Mouse (Mus musculus) CD4-positive, CD25-positive, alpha-beta regulatory T cell, adult 2 months (primary cell): ENCODE measurements around the gene Gng3.
"Not testable (repeated sequence)": the region's sequence is repeated elsewhere in the genome, so short reads cannot be mapped to it uniquely, and the experiment has no call there.

ENCODE experiments used
- DNase-seq: peaks from one replicate; pipeline ENCODE4 v3.0.0-alpha.2; 2012; ENCODE audit warnings: low read depth, low spot score

The Gng3 gene

GRCm38 (mm10) chr19:8844371-8845129, 5.6 kb upstream of the Gng3 start:
- DNase-seq: peak; percentile 88

DNA sequence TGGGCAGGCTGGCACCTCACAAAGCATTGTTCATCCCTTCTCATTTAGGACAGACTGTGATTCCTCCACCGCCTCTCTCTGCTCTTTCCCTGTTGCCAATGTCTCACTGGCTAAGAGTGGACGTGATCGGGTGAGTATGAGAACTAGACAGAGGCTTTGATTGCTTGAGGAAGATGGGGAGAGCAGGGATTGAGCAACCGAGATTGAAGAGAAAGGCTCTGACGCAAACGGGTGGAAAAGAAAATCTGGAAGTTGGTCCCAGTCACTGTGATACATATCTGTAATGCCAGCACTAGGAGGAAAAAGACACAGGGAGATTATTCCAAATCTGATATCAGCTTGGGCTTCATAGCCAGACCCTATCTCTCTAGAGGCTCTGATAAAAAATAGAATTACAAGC, 4.0 kb upstream of the Gng3 start:
- no peak for DNase-seq

GRCm38 (mm10) chr19:8841012-8841411, 2.0 kb upstream of the Gng3 start:
- no peak for DNase-seq

- peak; percentile 67 for DNase-seq
These were observed 1.2 kb upstream of the Gng3 start for GRCm38 (mm10) chr19:8839908-8840791.

DNA sequence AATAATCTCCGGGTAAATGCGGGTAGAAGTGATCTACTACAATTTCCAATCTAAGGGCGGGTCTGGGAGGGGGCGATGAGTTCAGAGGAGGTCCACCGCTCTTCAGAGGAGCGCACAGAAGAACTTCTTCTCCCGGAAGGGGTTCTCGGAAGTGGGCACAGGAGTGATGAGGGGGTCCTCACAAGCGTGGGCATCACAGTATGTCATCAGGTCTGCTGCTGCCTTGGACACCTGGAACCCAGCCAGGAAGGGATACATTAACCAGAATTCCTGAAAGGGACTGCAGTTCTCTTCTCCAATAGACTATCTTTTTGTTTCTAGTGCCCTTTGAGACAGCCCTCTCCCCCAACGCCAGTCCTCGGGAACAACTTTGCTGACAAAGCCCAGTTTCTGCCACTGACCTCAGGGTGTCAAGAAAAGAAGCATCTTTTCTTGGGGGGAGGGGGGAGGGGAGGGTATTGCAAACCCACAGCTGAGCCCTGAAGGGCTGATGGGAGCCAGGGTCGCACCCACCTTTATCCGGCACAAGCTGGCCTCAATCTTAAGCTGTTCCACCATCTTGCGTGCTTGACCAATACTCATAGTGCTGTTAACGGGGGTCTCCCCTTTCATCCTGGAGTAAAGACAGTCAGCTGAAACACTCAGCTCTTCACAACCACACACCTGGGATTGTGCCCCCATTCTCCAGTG, 808 bp downstream of the Gng3 start:
- peak; percentile 34 for DNase-seq

DNA sequence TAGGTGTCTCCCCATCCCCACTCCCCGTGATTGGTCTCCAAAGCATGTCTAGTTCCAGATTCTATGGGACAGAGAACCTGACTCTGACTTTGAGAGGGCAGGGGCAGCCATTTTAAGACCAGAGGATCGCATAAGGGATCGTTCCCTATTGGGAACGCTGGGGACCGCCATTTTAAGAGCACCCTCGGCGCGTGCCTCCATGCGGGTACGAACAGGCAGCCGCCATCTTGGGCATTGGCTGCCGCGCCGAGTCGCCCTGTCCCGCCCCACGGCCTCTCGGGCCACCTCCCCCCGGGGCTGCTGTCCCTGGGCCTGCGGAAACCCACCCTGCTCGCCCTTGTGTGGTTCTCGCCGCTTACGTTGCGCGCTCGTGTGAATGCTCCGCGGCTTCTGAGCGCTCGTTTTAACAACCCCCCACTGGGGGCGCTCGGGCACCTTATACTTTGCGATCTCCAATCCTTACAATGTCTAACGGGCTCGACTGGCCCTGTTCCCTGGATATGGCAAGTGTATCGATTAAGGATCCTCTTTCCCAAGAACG, 1.7 kb downstream of the Gng3 start, which contains the start of gene Bscl2:
Gene Bscl2, plus strand, starts transcription at position 217 of the 541 bp plus-strand sequence.
- peak; percentile 89 for DNase-seq

DNA sequence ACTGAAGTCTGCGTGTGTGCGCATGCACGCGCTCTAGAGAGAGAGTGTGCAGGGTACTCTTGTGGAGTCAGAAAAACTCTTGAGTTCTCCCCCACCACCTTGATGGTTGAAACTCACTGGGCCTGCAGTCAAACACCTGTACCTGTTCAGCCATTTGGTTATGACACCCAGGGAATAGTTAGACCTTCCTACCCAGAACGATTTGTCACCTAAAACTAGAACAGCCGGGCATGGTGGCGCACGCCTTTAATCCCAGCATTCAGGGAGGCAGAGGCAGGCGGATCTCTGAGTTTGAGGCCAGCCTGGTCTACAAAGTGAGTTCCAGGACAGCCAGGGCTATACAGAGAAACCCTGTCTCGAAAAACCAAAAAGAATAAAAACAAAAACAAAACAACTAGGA, 2.7 kb downstream of the Gng3 start:
- not testable (repeated sequence) for DNase-seq

- no peak for DNase-seq
These were observed 6.0 kb downstream of the Gng3 start for GRCm38 (mm10) chr19:8832971-8833370.

GRCm38 (mm10) chr19:8831262-8831661, 7.7 kb downstream of the Gng3 start:
- DNase-seq: no peak

GRCm38 (mm10) chr19:8830664-8831063, 8.3 kb downstream of the Gng3 start:
- DNase-seq: no peak

GRCm38 (mm10) chr19:8829660-8830059, 9.3 kb downstream of the Gng3 start, which contains the start of gene AC129217.1:
AC129217.1 (plus strand) TSS chr19:8829773.
- DNase-seq: no peak

GRCm38 (mm10) chr19:8822696-8823095, 16.3 kb downstream of the Gng3 start:
- no peak for DNase-seq

- no peak for DNase-seq
These were observed 17.8 kb downstream of the Gng3 start for GRCm38 (mm10) chr19:8821146-8821545.

GRCm38 (mm10) chr19:8820424-8820956, 18.5 kb downstream of the Gng3 start:
- no peak for DNase-seq

DNA sequence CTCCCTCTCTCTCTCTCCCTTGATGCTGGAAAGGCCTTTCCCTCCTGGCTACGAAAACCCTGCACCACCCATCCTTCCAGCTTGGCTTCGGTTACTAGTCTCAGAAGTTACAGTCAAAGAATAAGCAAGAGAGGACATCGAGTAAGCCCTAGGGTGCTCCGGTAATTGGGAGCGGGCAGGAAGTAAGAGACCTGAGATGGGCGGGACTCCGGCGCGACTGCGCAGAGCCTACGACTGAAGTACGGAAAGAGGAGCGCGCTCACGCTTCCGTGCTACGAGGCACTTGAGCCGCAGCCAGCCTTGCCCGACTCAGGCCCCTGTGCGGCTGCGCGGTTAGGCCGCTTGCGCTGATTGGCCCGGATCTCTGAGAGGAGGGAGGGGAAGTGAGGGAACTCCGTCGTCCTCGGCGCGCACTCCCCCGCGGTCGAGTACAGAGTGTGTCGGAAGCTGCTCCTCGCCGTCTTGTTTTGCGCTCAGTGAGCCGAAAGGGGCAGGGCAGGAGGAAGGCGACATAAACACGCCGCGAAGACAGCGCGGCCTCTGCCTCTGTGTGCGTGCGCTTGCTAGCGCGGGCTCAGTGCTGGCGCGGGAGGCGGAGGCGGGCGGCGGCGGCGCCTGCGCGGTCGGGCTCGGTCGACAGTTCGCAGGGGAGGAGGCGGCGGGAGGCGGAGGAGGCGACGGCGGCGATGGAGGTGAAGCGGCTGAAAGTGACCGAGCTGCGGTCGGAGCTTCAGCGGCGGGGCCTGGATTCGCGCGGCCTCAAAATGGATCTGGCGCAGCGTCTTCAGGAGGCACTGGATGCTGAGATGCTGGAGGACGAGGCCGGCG, 19.2 kb downstream of the Gng3 start, which contains the start of gene Hnrnpul2:
Gene Hnrnpul2, plus strand, starts transcription at position 415 of the 828 bp plus-strand sequence.
- DNase-seq: peak; percentile 100

DNA sequence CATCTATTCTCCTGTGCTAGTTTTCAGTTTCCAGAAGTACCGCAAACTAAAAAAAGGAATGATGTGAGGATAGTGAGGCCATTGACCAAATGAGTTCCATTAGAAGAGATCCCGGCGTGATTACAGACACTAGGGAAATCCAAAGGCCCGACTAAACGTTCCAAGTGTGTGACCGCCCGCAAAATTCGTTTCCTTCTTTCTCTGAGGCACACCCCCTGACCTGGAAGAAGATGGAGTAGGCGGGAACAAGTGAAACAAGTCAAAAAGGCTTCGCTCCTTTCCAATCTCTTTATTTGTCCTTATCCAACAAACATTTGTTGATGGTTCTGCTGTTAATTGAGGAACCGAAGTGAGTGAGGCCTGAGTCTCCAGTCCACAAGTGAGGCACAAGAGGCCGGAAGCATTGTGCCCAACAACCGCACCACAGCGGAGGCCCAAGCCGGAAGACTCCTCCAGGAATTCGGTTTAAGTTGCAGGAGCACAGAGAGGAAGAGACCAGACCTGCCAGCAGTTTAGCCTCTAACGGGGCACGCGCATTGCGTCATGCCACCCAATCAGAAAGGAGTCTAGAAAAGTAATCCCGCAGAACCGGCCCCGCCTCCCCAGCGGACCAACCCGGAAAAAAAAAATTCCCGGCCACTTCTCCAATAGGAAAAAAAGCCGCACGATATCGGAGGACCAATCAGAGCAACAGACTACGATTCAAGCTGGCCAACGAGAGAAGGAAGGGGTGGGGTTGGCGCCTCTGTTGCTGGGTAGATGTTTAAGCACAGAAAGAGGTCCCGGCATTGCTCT, 20.0 kb downstream of the Gng3 start, which contains the start of gene Ttc9c:
Gene Ttc9c, minus strand, starts transcription at position 533 of the 795 bp plus-strand sequence.
- peak; percentile 93 for DNase-seq

GRCm38 (mm10) chr19:8818301-8818798, 20.6 kb downstream of the Gng3 start:
- peak; percentile 34 for DNase-seq

GRCm38 (mm10) chr19:8817001-8817400, 22.0 kb downstream of the Gng3 start:
- DNase-seq: no peak

- DNase-seq: no peak
These were observed 23.2 kb downstream of the Gng3 start for GRCm38 (mm10) chr19:8815812-8816211.
